Mouse (Mus musculus) myocyte (in vitro differentiated cells): ENCODE results near the gene Cfi. TPM values are rescaled to one million over a fixed set of nuclear protein-coding genes. Genes with fewer than 3 reads are reported as not detected.

Source experiments
- H3K27me3 ChIP-seq: one replicate; pipeline ENCODE4 v1.6.1; 2011; ENCODE audit not compliant: control insufficient read depth, insufficient read depth, insufficient read length
- H3K36me3 ChIP-seq: one replicate; pipeline ENCODE4 v1.6.1; 2011; ENCODE audit not compliant: control insufficient read depth, insufficient read depth
- H3K4me2 ChIP-seq: one replicate; pipeline ENCODE4 v1.6.1; 2011; ENCODE audit warnings: low read depth, control low read depth
- H3K4me3 ChIP-seq: one replicate; pipeline ENCODE4 v1.5.1; 2011; ENCODE audit warnings: mild to moderate bottlenecking, control low read depth, moderate library complexity
- H3K79me2 ChIP-seq: one replicate; pipeline ENCODE4 v1.6.1; 2011; ENCODE audit not compliant: control insufficient read depth, insufficient read depth
- H3ac ChIP-seq: one replicate; pipeline ENCODE4 v1.6.1; 2011; ENCODE audit not compliant: control insufficient read depth, insufficient read length
- CEBPB ChIP-seq: IDR thresholded peaks from 2 replicates; pipeline ENCODE4 v1.6.1; 2011; ENCODE audit warnings: mild to moderate bottlenecking, moderate library complexity; ENCODE audit not compliant: poor library complexity, insufficient read depth, severe bottlenecking
- E2F4 ChIP-seq: IDR thresholded peaks from one replicate; pipeline ENCODE4 v1.6.1; 2011; ENCODE audit warnings: mild to moderate bottlenecking, control low read depth, moderate library complexity; ENCODE audit not compliant: insufficient read depth
- MAX ChIP-seq: IDR thresholded peaks from one replicate; pipeline ENCODE4 v1.6.1; 2011; ENCODE audit warnings: low read depth, mild to moderate bottlenecking, control low read depth
- MYOD1 ChIP-seq, 3 experiments: IDR thresholded peaks; one replicate each; pipeline ENCODE4 v1.6.1; 2011; ENCODE audit warnings: control low read depth in 2 of 3, low read depth in 2 of 3, mild to moderate bottlenecking in 2 of 3, moderate library complexity in 1 of 3; ENCODE audit not compliant: insufficient read length in 2 of 3, control insufficient read depth in 1 of 3
- MYOG ChIP-seq, 3 experiments: IDR thresholded peaks; one replicate each; pipeline ENCODE4 v1.6.1; 2011; ENCODE audit warnings: control low read depth in 2 of 3, low read depth in 2 of 3, mild to moderate bottlenecking in 2 of 3; ENCODE audit not compliant: insufficient read length in 2 of 3, control insufficient read depth in 1 of 3, insufficient read depth in 1 of 3
- POLR2A ChIP-seq: IDR thresholded peaks from one replicate; pipeline ENCODE4 v1.6.1; 2011; ENCODE audit warnings: low read depth, mild to moderate bottlenecking, control low read depth, moderate library complexity; ENCODE audit not compliant: insufficient read length
- POLR2AphosphoS2 ChIP-seq: IDR thresholded peaks from one replicate; pipeline ENCODE4 v1.6.1; 2011; ENCODE audit warnings: low read depth, control low read depth; ENCODE audit not compliant: insufficient read length
- REST ChIP-seq: IDR thresholded peaks from one replicate; pipeline ENCODE4 v1.6.1; 2011; ENCODE audit warnings: mild to moderate bottlenecking, control low read depth, moderate library complexity; ENCODE audit not compliant: insufficient read depth, insufficient read length
- SRF ChIP-seq: IDR thresholded peaks from one replicate; pipeline ENCODE4 v1.6.1; 2011; ENCODE audit warnings: low read depth; ENCODE audit not compliant: control insufficient read depth, insufficient read length
- TCF12 ChIP-seq: IDR thresholded peaks from one replicate; pipeline ENCODE4 v1.6.1; 2011; ENCODE audit warnings: mild to moderate bottlenecking, control low read depth; ENCODE audit not compliant: poor library complexity, insufficient read depth, severe bottlenecking
- TCF3 ChIP-seq: IDR thresholded peaks from one replicate; pipeline ENCODE4 v1.6.1; 2011; ENCODE audit warnings: low read depth, control low read depth; ENCODE audit not compliant: insufficient read length
- USF1 ChIP-seq: IDR thresholded peaks from one replicate; pipeline ENCODE4 v1.6.1; 2011; ENCODE audit warnings: low read depth, mild to moderate bottlenecking, control low read depth, moderate library complexity
- polyA plus RNA-seq: library from polyadenylated mRNA; unstranded; fragments of >200 nt; fragmentation: generic; extraction: Trizol; gene quantifications from one replicate; pipeline ENCODE4 v1.2.1, GENCODE M21; 2012; ENCODE audit warnings: missing spikeins

The Cfi gene
- polyA plus RNA-seq, 1 experiment, result not detected

GRCm38 (mm10) chr3:129846846-129847245 is 11.2 kb downstream of the Cfi start:
- no peak overlapping the region for H3ac ChIP-seq
- H3K4me3 ChIP-seq, result no peak overlapping the region
- TF ChIP-seq POLR2A, result no peak
- TF ChIP-seq MAX, result no peak
- TF ChIP-seq MYOG (IDR thresholded peaks at IDR 0.05; ENCODE audit: control insufficient read depth in 1 of 3, insufficient read depth in 1 of 3, insufficient read length in 2 of 3, low read depth in 2 of 3), result no peak
- no peak for TF ChIP-seq MYOD1 (IDR thresholded peaks at IDR 0.05; ENCODE audit: control insufficient read depth in 1 of 3, insufficient read length in 2 of 3, low read depth in 2 of 3)
- no peak for TF ChIP-seq TCF3
- no peak for TF ChIP-seq TCF12
- TF ChIP-seq USF1, result no peak
- no peak for TF ChIP-seq CEBPB
- TF ChIP-seq SRF, result no peak
- no peak for TF ChIP-seq E2F4
- no peak for TF ChIP-seq REST
- no peak for TF ChIP-seq POLR2AphosphoS2
- no peak overlapping the region for H3K4me2 ChIP-seq
- H3K36me3 ChIP-seq, result no peaks in the 10 kb centered on the region
- peaks cover 29% of the 10 kb centered on the region for H3K27me3 ChIP-seq
- H3K79me2 ChIP-seq, result no peaks in the 10 kb centered on the region

GRCm38 (mm10) chr3:129862592-129862991 is 26.9 kb downstream of the Cfi start:
- no peak overlapping the region for H3ac ChIP-seq
- no peaks in the 10 kb centered on the region for H3K36me3 ChIP-seq
- H3K79me2 ChIP-seq, result no peaks in the 10 kb centered on the region
- no peak overlapping the region for H3K4me2 ChIP-seq
- no peaks in the 10 kb centered on the region for H3K27me3 ChIP-seq
- TF ChIP-seq E2F4, result no peak
- TF ChIP-seq TCF12, result no peak
- no peak for TF ChIP-seq POLR2A
- no peak for TF ChIP-seq REST
- TF ChIP-seq SRF, result no peak
- no peak for TF ChIP-seq MYOG (IDR thresholded peaks at IDR 0.05; ENCODE audit: control insufficient read depth in 1 of 3, insufficient read depth in 1 of 3, insufficient read length in 2 of 3, low read depth in 2 of 3)
- TF ChIP-seq CEBPB, result no peak
- no peak for TF ChIP-seq POLR2AphosphoS2
- no peak for TF ChIP-seq MAX
- no peak for TF ChIP-seq TCF3
- TF ChIP-seq MYOD1 (IDR thresholded peaks at IDR 0.05; ENCODE audit: control insufficient read depth in 1 of 3, insufficient read length in 2 of 3, low read depth in 2 of 3), result no peak
- no peak for TF ChIP-seq USF1
- no peak overlapping the region for H3K4me3 ChIP-seq

- H3K4me2 ChIP-seq, result no peak overlapping the region
- H3K27me3 ChIP-seq, result no peaks in the 10 kb centered on the region
- no peak overlapping the region for H3K4me3 ChIP-seq
- no peaks in the 10 kb centered on the region for H3K79me2 ChIP-seq
- H3ac ChIP-seq, result no peak overlapping the region
- TF ChIP-seq POLR2A (no peak), MYOD1 (IDR thresholded peaks at IDR 0.05; ENCODE audit: control insufficient read depth in 1 of 3, insufficient read length in 2 of 3, low read depth in 2 of 3) (no peak), POLR2AphosphoS2 (no peak), MYOG (IDR thresholded peaks at IDR 0.05; ENCODE audit: control insufficient read depth in 1 of 3, insufficient read depth in 1 of 3, insufficient read length in 2 of 3, low read depth in 2 of 3) (no peak), TCF12 (no peak), REST (no peak), TCF3 (no peak), E2F4 (no peak), CEBPB (no peak), USF1 (no peak), SRF (no peak), MAX (no peak)
- no peaks in the 10 kb centered on the region for H3K36me3 ChIP-seq
Observed at GRCm38 (mm10) chr3:129863698-129864097, 28.0 kb downstream of the Cfi start.

- no peaks in the 10 kb centered on the region for H3K27me3 ChIP-seq
- H3K36me3 ChIP-seq, result no peaks in the 10 kb centered on the region
- no peak for TF ChIP-seq MYOG (IDR thresholded peaks at IDR 0.05; ENCODE audit: control insufficient read depth in 1 of 3, insufficient read depth in 1 of 3, insufficient read length in 2 of 3, low read depth in 2 of 3)
- no peak for TF ChIP-seq SRF
- TF ChIP-seq CEBPB, result no peak
- TF ChIP-seq TCF12, result no peak
- no peak for TF ChIP-seq POLR2AphosphoS2
- TF ChIP-seq TCF3, result no peak
- TF ChIP-seq E2F4, result no peak
- TF ChIP-seq REST, result no peak
- TF ChIP-seq MAX, result no peak
- no peak for TF ChIP-seq POLR2A
- no peak for TF ChIP-seq MYOD1 (IDR thresholded peaks at IDR 0.05; ENCODE audit: control insufficient read depth in 1 of 3, insufficient read length in 2 of 3, low read depth in 2 of 3)
- TF ChIP-seq USF1, result no peak
- H3K79me2 ChIP-seq, result no peaks in the 10 kb centered on the region
- H3K4me2 ChIP-seq, result no peak overlapping the region
- H3ac ChIP-seq, result no peak overlapping the region
- peak overlapping the region; percentile 60 for H3K4me3 ChIP-seq
Observed at GRCm38 (mm10) chr3:129877327-129877726, 41.6 kb downstream of the Cfi start.
